Mouse (Mus musculus) forebrain, embryonic 14.5 days (tissue): ENCODE results near the gene Gstt4. TPM values are rescaled to one million over a fixed set of nuclear protein-coding genes. Genes with fewer than 3 reads are reported as not detected.

Source experiments
- ATAC-seq: fragments of 200-750 bp; cut with Nextera tagmentation; 2 replicates; pipeline ENCODE4 v1.8.0; 2017; ENCODE audit warnings: mild to moderate bottlenecking, moderate library complexity
- DNase-seq: peaks from one replicate; pipeline ENCODE4 v3.0.0-alpha.2; 2015; ENCODE audit warnings: low spot score
- H3K27ac ChIP-seq: fragments of 300-500 bp; sonication (generic); 2 replicates; pipeline ENCODE4 v1.5.1; 2014; ENCODE audit warnings: low read depth, mild to moderate bottlenecking, control low read depth, low read length, moderate library complexity
- H3K27me3 ChIP-seq: fragments of 300-500 bp; sonication (generic); replicated peaks from 2 replicates; pipeline ENCODE4 v1.6.1; 2014; ENCODE audit warnings: low read length, control low read depth, mixed read lengths; ENCODE audit not compliant: control insufficient read depth, insufficient read depth
- H3K36me3 ChIP-seq: fragments of 300-500 bp; sonication (generic); 2 replicates; pipeline ENCODE4 v1.6.1; 2014; ENCODE audit warnings: low read length, control low read depth; ENCODE audit not compliant: control insufficient read depth, insufficient read depth
- H3K4me1 ChIP-seq: fragments of 300-500 bp; sonication (generic); 2 replicates; pipeline ENCODE4 v1.6.1; 2014; ENCODE audit warnings: antibody characterized with exemption, low read length, control low read depth; ENCODE audit not compliant: control insufficient read depth, insufficient read depth
- H3K4me2 ChIP-seq: fragments of 300-500 bp; sonication (generic); 2 replicates; pipeline ENCODE4 v1.6.1; 2014; ENCODE audit warnings: mild to moderate bottlenecking, control low read depth, low read length
- H3K4me3 ChIP-seq: fragments of 300-500 bp; sonication (generic); 2 replicates; pipeline ENCODE4 v1.5.1; 2014; ENCODE audit warnings: low read depth, low read length, control low read depth
- H3K9ac ChIP-seq: fragments of 300-500 bp; sonication (generic); 2 replicates; pipeline ENCODE4 v1.6.1; 2014; ENCODE audit warnings: mild to moderate bottlenecking, low read length, control low read depth, moderate library complexity
- H3K9me3 ChIP-seq: fragments of 300-500 bp; sonication (generic); replicated peaks from 2 replicates; pipeline ENCODE4 v1.6.1; 2016; ENCODE audit warnings: low read length, control low read depth, mixed read lengths; ENCODE audit not compliant: control insufficient read depth
- WGBS: fragments of 180-500 bp; shearing (Covaris S2); extraction: QIAGEN DNeasy Blood & Tissue Kit; methylation state at CpG from one replicate; pipeline ENCODE4 v1.1.7; 2014; 5-methylcytosine and 5-hydroxymethylcytosine counted together
- polyA plus RNA-seq: library from polyadenylated mRNA; unstranded; fragments of >200 nt; fragmentation: Nextera tagmentation; extraction: Ambion mirVana; gene quantifications from 2 replicates; pipeline ENCODE4 v1.2.1, GENCODE M21; 2014

Gene Gstt4
- polyA plus RNA-seq, 1 experiment from 2014 or later, result not detected

- no peak for DNase-seq
- H3K9ac ChIP-seq, result no peak overlapping the region
- H3K36me3 ChIP-seq, result no peaks in the 10 kb centered on the region
- no peaks in the 10 kb centered on the region for H3K4me1 ChIP-seq
- H3K4me3 ChIP-seq, result no peak overlapping the region
- no peak overlapping the region for H3K27ac ChIP-seq
- H3K9me3 ChIP-seq, result no peaks in the 10 kb centered on the region
- ATAC-seq, result no peak
- 82% methylated on average over 5 of the region's 5 CpGs for WGBS
- no peak overlapping the region for H3K4me2 ChIP-seq
- no peaks in the 10 kb centered on the region for H3K27me3 ChIP-seq
Observed at GRCm38 (mm10) chr10:75819882-75820281, 2.5 kb downstream of the Gstt4 start.

GRCm38 (mm10) chr10:75818641-75819040 lies 3.7 kb downstream of the Gstt4 start:
- Histone ChIP-seq H3K27ac (no peak overlapping the region), H3K36me3 (no peaks in the 10 kb centered on the region), H3K27me3 (no peaks in the 10 kb centered on the region), H3K9ac (no peak overlapping the region), H3K4me1 (no peaks in the 10 kb centered on the region), H3K4me2 (no peak overlapping the region), H3K4me3 (no peak overlapping the region), H3K9me3 (no peaks in the 10 kb centered on the region)
- 66% methylated on average over 10 of the region's 10 CpGs for WGBS
- ATAC-seq (no peak), DNase-seq (no peak)

- H3K4me2 ChIP-seq, result no peak overlapping the region
- no peak overlapping the region for H3K4me3 ChIP-seq
- H3K27ac ChIP-seq, result no peak overlapping the region
- no peaks in the 10 kb centered on the region for H3K27me3 ChIP-seq
- ATAC-seq, result no peak
- no peaks in the 10 kb centered on the region for H3K4me1 ChIP-seq
- 62% methylated on average over 2 of the region's 2 CpGs for WGBS
- no peak for DNase-seq
- H3K36me3 ChIP-seq, result no peaks in the 10 kb centered on the region
- H3K9ac ChIP-seq, result no peak overlapping the region
- H3K9me3 ChIP-seq, result no peaks in the 10 kb centered on the region
Observed at GRCm38 (mm10) chr10:75804217-75804616, 18.1 kb downstream of the Gstt4 start.

GRCm38 (mm10) chr10:75798176-75798696 lies 24.1 kb downstream of the Gstt4 start, which contains the start of gene Gstt1:
TSS of gene Gstt1 (minus strand) at chr10:75798584.
- WGBS, result 1% methylated on average over 18 of the region's 18 CpGs
- Histone ChIP-seq H3K4me2 (peak within 1 kb of the TSS; percentile 80), H3K4me1 (peaks cover 3% of the 10 kb centered on the region; the same call in 1 of the 2 replicates), H3K36me3 (no peaks in the 10 kb centered on the region), H3K27ac (no peak within 1 kb of the TSS), H3K27me3 (no peaks in the 10 kb centered on the region; the same call in 1 of the 2 replicates), H3K9ac (peak within 1 kb of the TSS; percentile 58), H3K4me3 (peak within 1 kb of the TSS; percentile 39), H3K9me3 (no peaks in the 10 kb centered on the region)
- peak; percentile 66 for ATAC-seq
- DNase-seq, result peak; percentile 65

- DNase-seq (peak; percentile 33), ATAC-seq (peak; percentile 59)
- Histone ChIP-seq H3K36me3 (no peaks in the 10 kb centered on the region), H3K4me2 (peak overlapping the region; percentile 80), H3K27ac (no peak overlapping the region), H3K9me3 (no peaks in the 10 kb centered on the region), H3K4me3 (peak overlapping the region; percentile 39), H3K27me3 (no peaks in the 10 kb centered on the region; the same call in 1 of the 2 replicates), H3K4me1 (peaks cover 3% of the 10 kb centered on the region; the same call in 1 of the 2 replicates), H3K9ac (peak overlapping the region; percentile 58)
- WGBS, result 2% methylated on average over 11 of the region's 12 CpGs
Observed at GRCm38 (mm10) chr10:75797619-75798175, 24.6 kb downstream of the Gstt4 start.

- Histone ChIP-seq H3K9ac (peak overlapping the region; percentile 58; the same call in 1 of the 2 replicates), H3K4me1 (peaks cover 3% of the 10 kb centered on the region; the same call in 1 of the 2 replicates), H3K4me2 (peak overlapping the region; percentile 80), H3K27ac (no peak overlapping the region), H3K9me3 (no peaks in the 10 kb centered on the region), H3K4me3 (peak overlapping the region; percentile 39), H3K36me3 (no peaks in the 10 kb centered on the region), H3K27me3 (no peaks in the 10 kb centered on the region; the same call in 1 of the 2 replicates)
- ATAC-seq (0 out of 2 replicates have a peak, but pooled peaks have one; percentile 22), DNase-seq (no peak)
- 43% methylated on average over 11 of the region's 11 CpGs for WGBS
Observed at GRCm38 (mm10) chr10:75796731-75797516, 25.4 kb downstream of the Gstt4 start.

- Histone ChIP-seq H3K4me3 (no peak overlapping the region), H3K4me1 (peaks cover 3% of the 10 kb centered on the region; the same call in 1 of the 2 replicates), H3K27ac (no peak overlapping the region), H3K36me3 (no peaks in the 10 kb centered on the region), H3K9me3 (no peaks in the 10 kb centered on the region), H3K9ac (no peak overlapping the region), H3K4me2 (no peak overlapping the region), H3K27me3 (no peaks in the 10 kb centered on the region; the same call in 1 of the 2 replicates)
- DNase-seq (peak; percentile 23), ATAC-seq (no peak)
- 21% methylated on average over 3 of the region's 3 CpGs for WGBS
Observed at GRCm38 (mm10) chr10:75794880-75795279, 27.5 kb downstream of the Gstt4 start.

GRCm38 (mm10) chr10:75790773-75791172 lies 31.6 kb downstream of the Gstt4 start:
- ATAC-seq, result no peak
- Histone ChIP-seq H3K9ac (no peak overlapping the region), H3K4me3 (no peak overlapping the region), H3K36me3 (no peaks in the 10 kb centered on the region), H3K4me2 (no peak overlapping the region), H3K4me1 (no peaks in the 10 kb centered on the region; the same call in 1 of the 2 replicates), H3K27me3 (no peaks in the 10 kb centered on the region), H3K27ac (no peak overlapping the region), H3K9me3 (no peaks in the 10 kb centered on the region)
- WGBS, result 29% methylated on average over 7 of the region's 7 CpGs
- no peak for DNase-seq
